Mouse (Mus musculus) urinary bladder, adult 2 months (tissue): ENCODE data around the gene Slc4a11. TPM values are rescaled to one million over a fixed set of nuclear protein-coding genes. Genes with fewer than 3 reads are reported as not detected.

Source experiments
- polyA plus RNA-seq: library from polyadenylated mRNA; depleted of rRNA; stranded (reverse); fragments of >200 nt; gene quantifications from 2 replicates; pipeline ENCODE4 v1.2.3, GENCODE M21; 2012; rRNA removed

The Slc4a11 gene
- polyA plus RNA-seq, 1 experiment: 0.77 TPM

Other genes with a start within 250 kb of the Slc4a11 start
- 88.9 and 90.1 TPM in 2 replicates for gene Ptpra, start 247.2 kb downstream of the Slc4a11 start, polyA plus RNA-seq
- 49.7 and 56.9 TPM in 2 replicates for gene Mrps26, start 133.8 kb downstream of the Slc4a11 start, polyA plus RNA-seq
- gene Oxt, start 121.3 kb downstream of the Slc4a11 start, polyA plus RNA-seq: not detected in 2 replicates
- gene Avp, start 115.0 kb downstream of the Slc4a11 start, polyA plus RNA-seq: not detected in 2 replicates
- 4.4 and 4.9 TPM in 2 replicates for gene Fastkd5, start 67.5 kb downstream of the Slc4a11 start, polyA plus RNA-seq
- gene Ubox5, start 67.5 kb downstream of the Slc4a11 start, polyA plus RNA-seq: 5.8 and 6.9 TPM in 2 replicates
- 5.9 and 6.2 TPM in 2 replicates for gene Lzts3, start 54.7 kb downstream of the Slc4a11 start, polyA plus RNA-seq
- gene Ddrgk1, start 32.9 kb downstream of the Slc4a11 start, polyA plus RNA-seq: 115 and 119 TPM in 2 replicates
- 32.4 and 46.0 TPM in 2 replicates for gene Itpa, start 29.9 kb downstream of the Slc4a11 start, polyA plus RNA-seq
- 46.6 and 46.9 TPM in 2 replicates for gene 4930402H24Rik, start 208.9 kb upstream of the Slc4a11 start, polyA plus RNA-seq
- 94.2 and 104 TPM in 2 replicates for gene Atrn, start 209.0 kb upstream of the Slc4a11 start, polyA plus RNA-seq